Mouse (Mus musculus) skeletal muscle tissue, adult 2 months (tissue): ENCODE results near the gene Uckl1.

Experiments used
- DNase-seq: peaks from one replicate; pipeline ENCODE4 v3.0.0-alpha.2; 2012; ENCODE audit warnings: low read depth, low spot score

Uckl1 gene

GRCm38 (mm10) chr2:181520118-181520935, 64.4 kb downstream of the Uckl1 start, which contains the start of gene Dnajc5:
Gene Dnajc5 (plus strand): TSS chr2:181520485.
- peak; percentile 96 for DNase-seq

- no peak for DNase-seq
Observed at GRCm38 (mm10) chr2:181519201-181519600, 65.5 kb downstream of the Uckl1 start.
